Mouse (Mus musculus) hindbrain, postnatal 0 days (tissue): ENCODE measurements around the gene Hsf2bp. TPM values are rescaled to one million over a fixed set of nuclear protein-coding genes. Genes with fewer than 3 reads are reported as not detected.

Experiments used
- ATAC-seq: fragments of 200-750 bp; cut with Nextera tagmentation; 2 replicates; pipeline ENCODE4 v1.8.0; 2017; ENCODE audit warnings: mild to moderate bottlenecking, moderate TSS enrichment, moderate library complexity
- DNase-seq: peaks from one replicate; pipeline ENCODE4 v3.0.0-alpha.2; 2015; ENCODE audit warnings: low spot score
- H3K27ac ChIP-seq: fragments of 300-500 bp; sonication (generic); 2 replicates; pipeline ENCODE4 v1.5.1; 2014; ENCODE audit warnings: mild to moderate bottlenecking
- H3K27me3 ChIP-seq: fragments of 300-500 bp; sonication (generic); 2 replicates; pipeline ENCODE4 v1.6.1; 2014; ENCODE audit warnings: low read length, mixed read lengths; ENCODE audit not compliant: insufficient read depth
- H3K36me3 ChIP-seq: fragments of 300-500 bp; sonication (generic); 2 replicates; pipeline ENCODE4 v1.6.1; 2014; ENCODE audit warnings: low read length, mixed read lengths; ENCODE audit not compliant: insufficient read depth
- H3K4me1 ChIP-seq: fragments of 300-500 bp; sonication (generic); 2 replicates; pipeline ENCODE4 v1.6.1; 2014; ENCODE audit warnings: antibody characterized with exemption, low read length, mixed read lengths; ENCODE audit not compliant: insufficient read depth
- H3K4me2 ChIP-seq: fragments of 300-500 bp; sonication (generic); 2 replicates; pipeline ENCODE4 v1.6.1; 2014; ENCODE audit warnings: low read depth, mild to moderate bottlenecking, low read length, moderate library complexity, mixed read lengths
- H3K4me3 ChIP-seq: fragments of 300-500 bp; sonication (generic); 2 replicates; pipeline ENCODE4 v1.5.1; 2014; ENCODE audit warnings: low read length
- H3K9ac ChIP-seq: fragments of 300-500 bp; sonication (generic); replicated peaks from 2 replicates; pipeline ENCODE4 v1.6.1; 2014; ENCODE audit warnings: mild to moderate bottlenecking, low read length, moderate library complexity, mixed read lengths
- H3K9me3 ChIP-seq: fragments of 300-500 bp; sonication (generic); 2 replicates; pipeline ENCODE4 v1.6.1; 2016; ENCODE audit warnings: low read length, mixed read lengths
- CTCF ChIP-seq: IDR thresholded peaks from 2 replicates; pipeline ENCODE4 v1.5.1; 2016; ENCODE audit warnings: antibody characterized with exemption, control low read depth, low read depth
- WGBS: fragments of 180-500 bp; shearing (Covaris S2); extraction: QIAGEN DNeasy Blood & Tissue Kit; methylation state at CpG from one replicate; pipeline ENCODE4 v1.1.7; 2014; 5-methylcytosine and 5-hydroxymethylcytosine counted together
- polyA plus RNA-seq: library from polyadenylated mRNA; unstranded; fragments of >200 nt; fragmentation: Nextera tagmentation; extraction: Ambion mirVana; gene quantifications from 2 replicates; pipeline ENCODE4 v1.2.1, GENCODE M21; 2015
- total RNA-seq: library from RNA; depleted of rRNA; stranded (reverse); fragments of >200 nt; gene quantifications from 2 replicates; pipeline ENCODE4 v1.2.3, GENCODE M21; 2014

Hsf2bp gene
- total and polyA plus RNA-seq, 2 experiments from 2014 or later = 0.58 to 0.84 TPM

DNA sequence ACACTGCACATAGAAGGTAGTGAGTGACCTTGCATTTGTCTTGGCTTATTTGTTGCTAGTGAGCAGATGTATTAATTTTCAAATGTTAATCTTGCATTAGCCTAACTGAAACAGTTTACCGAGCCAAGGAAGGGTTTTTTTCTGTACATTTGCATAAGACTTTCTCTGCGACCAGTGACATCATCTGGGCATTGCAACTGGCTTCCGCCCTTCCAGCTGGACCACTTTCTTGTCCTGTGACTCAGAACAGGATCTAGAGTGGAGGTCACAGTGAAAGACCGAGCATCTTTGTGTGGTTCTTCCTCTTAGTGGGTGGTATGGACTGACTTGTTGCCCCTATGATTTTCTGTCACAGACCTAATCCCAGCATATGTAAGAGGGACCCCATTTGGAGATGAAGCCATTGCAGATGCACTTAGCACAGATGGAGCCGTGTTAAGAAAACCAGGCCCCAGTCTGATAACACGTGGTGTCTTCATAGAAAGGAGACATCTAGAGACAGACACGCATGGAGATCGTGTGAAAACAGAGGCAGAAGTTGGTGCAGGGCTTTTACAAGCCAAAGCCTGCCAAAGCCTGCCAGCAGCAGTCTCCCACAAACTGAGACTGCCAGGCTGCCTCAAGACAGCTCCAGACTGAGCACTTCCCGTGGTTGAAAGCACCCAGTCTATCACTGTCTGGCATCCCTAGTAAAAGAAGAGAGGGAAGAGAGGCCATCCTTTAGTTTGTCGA lies 108.1 kb downstream of the Hsf2bp start:
- DNase-seq (no peak), ATAC-seq (no peak)
- H3K4me2 ChIP-seq = no peak overlapping the region
- peaks cover 5% of the 10 kb centered on the region; the same call in 1 of the 2 replicates for H3K4me1 ChIP-seq
- 75% methylated on average over 10 of the region's 10 CpGs for WGBS
- no peak overlapping the region for H3K27ac ChIP-seq
- no peaks in the 10 kb centered on the region for H3K36me3 ChIP-seq
- H3K9ac ChIP-seq = no peak overlapping the region
- H3K4me3 ChIP-seq = no peak overlapping the region
- no peaks in the 10 kb centered on the region for H3K27me3 ChIP-seq
- no peak for TF ChIP-seq CTCF
- no peaks in the 10 kb centered on the region for H3K9me3 ChIP-seq

DNA sequence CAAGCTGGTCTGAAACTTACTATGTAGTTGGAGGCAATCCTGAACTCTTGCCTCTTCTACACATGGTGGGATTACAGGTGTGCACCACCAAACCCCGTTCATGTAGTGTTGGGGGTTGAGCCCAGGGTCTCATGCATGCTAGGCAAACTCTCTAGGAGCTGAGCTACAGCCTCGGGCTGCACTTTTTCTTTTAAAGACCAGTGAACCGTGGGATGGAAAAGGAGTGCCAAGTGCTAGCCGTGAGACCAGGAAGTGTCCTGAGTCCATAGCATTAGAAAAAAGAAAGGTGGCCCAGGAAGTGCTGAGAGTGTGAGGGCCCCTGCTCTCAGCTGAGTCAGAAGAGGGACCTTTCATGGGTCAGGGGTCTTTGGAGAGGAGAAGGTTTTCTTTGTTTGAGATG lies 111.9 kb downstream of the Hsf2bp start:
- H3K9me3 ChIP-seq = no peaks in the 10 kb centered on the region
- H3K4me2 ChIP-seq = no peak overlapping the region
- no peak overlapping the region for H3K27ac ChIP-seq
- H3K4me3 ChIP-seq = no peak overlapping the region
- H3K4me1 ChIP-seq = 0 out of 2 replicates have a peak, but pooled peaks cover 5% of the 10 kb centered on the region
- no peak for DNase-seq
- no peaks in the 10 kb centered on the region for H3K36me3 ChIP-seq
- 40% methylated on average over 4 of the region's 4 CpGs for WGBS
- no peak for TF ChIP-seq CTCF
- H3K27me3 ChIP-seq = no peaks in the 10 kb centered on the region
- no peak overlapping the region for H3K9ac ChIP-seq
- no peak for ATAC-seq

DNA sequence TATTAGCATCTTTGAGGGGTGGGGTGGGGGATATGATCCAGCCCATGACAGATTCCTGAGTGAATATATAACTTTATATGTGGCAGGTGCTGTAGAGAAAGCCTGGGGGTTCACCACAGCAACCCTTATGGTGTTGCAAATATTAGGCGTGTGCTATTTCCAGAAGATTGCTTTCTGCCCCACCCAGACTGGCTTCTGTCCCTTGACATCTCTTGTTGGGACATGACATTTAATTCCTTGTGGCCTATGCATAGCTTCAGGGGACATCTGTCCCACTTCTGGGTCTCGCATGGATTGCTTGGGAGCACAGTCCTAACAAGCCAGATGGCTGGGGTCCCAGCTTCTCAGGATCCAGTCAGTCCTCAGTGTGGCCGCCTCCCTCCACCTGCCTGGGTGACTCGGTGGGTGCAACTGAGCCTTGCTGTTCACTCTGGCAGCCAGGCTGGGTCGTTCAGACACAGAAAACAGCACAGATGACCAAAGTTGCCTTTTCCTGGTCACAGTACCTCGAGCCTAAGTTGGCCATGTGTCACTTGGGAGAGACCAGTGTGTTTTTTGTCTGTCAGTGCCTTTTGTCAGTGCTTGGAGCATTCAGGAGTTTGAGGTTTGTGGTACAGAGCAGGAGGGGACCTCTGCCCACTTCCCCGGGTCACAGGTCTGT lies 112.7 kb downstream of the Hsf2bp start:
- H3K4me3 ChIP-seq = no peak overlapping the region
- no peaks in the 10 kb centered on the region for H3K27me3 ChIP-seq
- 0 out of 2 replicates have a peak, but pooled peaks cover 3% of the 10 kb centered on the region for H3K4me1 ChIP-seq
- no peaks in the 10 kb centered on the region for H3K9me3 ChIP-seq
- no peak for DNase-seq
- no peak for ATAC-seq
- no peak for TF ChIP-seq CTCF
- WGBS = 63% methylated on average over 7 of the region's 7 CpGs
- H3K9ac ChIP-seq = no peak overlapping the region
- H3K4me2 ChIP-seq = no peak overlapping the region
- H3K27ac ChIP-seq = no peak overlapping the region
- no peaks in the 10 kb centered on the region for H3K36me3 ChIP-seq

DNA sequence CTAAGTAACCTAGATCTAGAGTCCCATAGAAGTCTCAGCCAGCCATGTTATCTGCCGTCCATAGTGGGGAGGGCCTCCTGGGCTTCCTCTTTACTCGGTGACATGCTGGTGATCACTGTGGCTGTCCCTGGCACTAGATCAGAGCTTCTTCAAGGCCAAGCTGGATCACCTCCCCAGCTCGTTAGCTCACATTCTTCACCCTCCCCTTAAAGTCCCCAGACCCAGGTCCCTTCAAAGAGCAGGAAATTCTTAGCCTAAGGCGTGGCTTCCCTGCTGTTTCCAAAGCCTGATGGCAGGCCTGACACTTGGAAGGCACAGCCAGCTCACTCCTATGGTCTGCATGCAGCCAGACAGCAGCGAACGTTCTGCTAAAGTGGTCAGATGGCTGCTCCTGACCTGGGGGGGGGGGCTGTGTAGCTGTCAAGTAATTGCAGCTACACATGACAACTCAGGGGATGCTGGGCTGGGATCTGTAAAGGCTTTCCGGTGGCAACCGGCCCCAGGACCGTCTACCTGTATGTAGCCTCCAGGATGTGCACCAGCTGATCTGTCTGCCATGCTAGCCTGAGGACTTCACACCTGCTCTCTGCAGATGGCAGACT lies 115.5 kb downstream of the Hsf2bp start:
- H3K27ac ChIP-seq = peak overlapping the region; percentile 22; the same call in 1 of the 2 replicates
- H3K9ac ChIP-seq = 0 out of 2 replicates have a peak overlapping the region, but pooled peaks have one; percentile 13
- no peaks in the 10 kb centered on the region for H3K9me3 ChIP-seq
- DNase-seq = no peak
- ATAC-seq = peak; percentile 43; the same call in 1 of the 2 replicates
- no peak overlapping the region for H3K4me2 ChIP-seq
- H3K4me1 ChIP-seq = no peaks in the 10 kb centered on the region
- H3K36me3 ChIP-seq = no peaks in the 10 kb centered on the region
- no peak for TF ChIP-seq CTCF
- WGBS = 29% methylated on average over 9 of the region's 9 CpGs
- H3K27me3 ChIP-seq = no peaks in the 10 kb centered on the region
- no peak overlapping the region for H3K4me3 ChIP-seq

DNA sequence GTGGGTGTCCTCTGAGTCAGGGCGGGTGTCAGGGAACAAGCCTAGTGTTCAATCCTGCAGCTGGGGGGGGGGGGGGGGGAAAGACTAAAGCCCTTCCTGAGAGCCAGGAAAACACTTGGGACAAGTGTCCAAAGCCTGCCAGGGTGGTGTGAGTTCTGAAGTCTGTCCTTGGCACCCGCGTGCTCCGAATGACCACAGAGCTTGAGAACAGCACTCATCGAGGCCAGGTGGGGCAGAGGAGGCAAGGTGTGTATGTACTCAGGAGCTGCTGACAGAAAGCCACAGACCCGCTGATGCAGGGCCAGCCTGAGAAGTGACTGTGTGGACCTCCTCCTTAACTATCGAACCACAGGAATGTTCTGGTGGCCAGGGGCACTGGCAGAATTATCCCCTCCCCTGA lies 116.5 kb downstream of the Hsf2bp start:
- Histone ChIP-seq H3K27ac (no peak overlapping the region), H3K4me1 (no peaks in the 10 kb centered on the region), H3K9me3 (no peaks in the 10 kb centered on the region), H3K4me3 (no peak overlapping the region), H3K4me2 (no peak overlapping the region), H3K36me3 (no peaks in the 10 kb centered on the region), H3K27me3 (no peaks in the 10 kb centered on the region), H3K9ac (no peak overlapping the region)
- TF ChIP-seq CTCF = no peak
- 90% methylated on average over 7 of the region's 7 CpGs for WGBS
- no peak for DNase-seq
- no peak for ATAC-seq

DNA sequence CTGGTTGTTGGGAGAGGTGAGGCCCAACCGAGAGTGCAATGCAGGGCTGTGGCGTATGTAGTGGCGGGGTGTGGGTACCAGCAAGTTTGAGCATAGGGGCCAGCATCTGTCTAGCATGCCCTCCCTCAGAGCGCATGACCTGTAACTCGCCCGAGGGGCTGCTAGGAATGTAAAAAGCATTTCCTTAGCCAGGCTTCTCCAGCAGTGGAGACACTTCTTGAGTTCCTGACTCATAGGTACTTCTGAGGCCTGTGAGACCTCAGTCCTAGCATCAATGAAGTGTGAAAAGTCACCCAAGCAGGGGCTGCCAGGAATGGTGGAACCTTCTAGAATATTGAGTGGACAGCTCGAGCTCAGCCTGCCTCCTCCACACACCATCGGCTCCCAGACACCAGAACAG lies 117.8 kb downstream of the Hsf2bp start:
- Histone ChIP-seq H3K9ac (no peak overlapping the region), H3K4me2 (no peak overlapping the region), H3K27ac (no peak overlapping the region), H3K36me3 (no peaks in the 10 kb centered on the region), H3K4me3 (no peak overlapping the region), H3K4me1 (no peaks in the 10 kb centered on the region), H3K27me3 (no peaks in the 10 kb centered on the region), H3K9me3 (no peaks in the 10 kb centered on the region)
- 90% methylated on average over 8 of the region's 8 CpGs for WGBS
- ATAC-seq = no peak
- DNase-seq = no peak
- TF ChIP-seq CTCF = no peak
